Mouse (Mus musculus) adipocyte (in vitro differentiated cells): ENCODE measurements around the gene Irgm2.
"Not testable (repeated sequence)": the region's sequence is repeated elsewhere in the genome, so short reads cannot be mapped to it uniquely, and the experiment has no call there.

ENCODE experiments used
- DNase-seq: peaks from one replicate; pipeline ENCODE4 v3.0.0-alpha.2; 2016; ENCODE audit warnings: low spot score

Irgm2 gene

DNA sequence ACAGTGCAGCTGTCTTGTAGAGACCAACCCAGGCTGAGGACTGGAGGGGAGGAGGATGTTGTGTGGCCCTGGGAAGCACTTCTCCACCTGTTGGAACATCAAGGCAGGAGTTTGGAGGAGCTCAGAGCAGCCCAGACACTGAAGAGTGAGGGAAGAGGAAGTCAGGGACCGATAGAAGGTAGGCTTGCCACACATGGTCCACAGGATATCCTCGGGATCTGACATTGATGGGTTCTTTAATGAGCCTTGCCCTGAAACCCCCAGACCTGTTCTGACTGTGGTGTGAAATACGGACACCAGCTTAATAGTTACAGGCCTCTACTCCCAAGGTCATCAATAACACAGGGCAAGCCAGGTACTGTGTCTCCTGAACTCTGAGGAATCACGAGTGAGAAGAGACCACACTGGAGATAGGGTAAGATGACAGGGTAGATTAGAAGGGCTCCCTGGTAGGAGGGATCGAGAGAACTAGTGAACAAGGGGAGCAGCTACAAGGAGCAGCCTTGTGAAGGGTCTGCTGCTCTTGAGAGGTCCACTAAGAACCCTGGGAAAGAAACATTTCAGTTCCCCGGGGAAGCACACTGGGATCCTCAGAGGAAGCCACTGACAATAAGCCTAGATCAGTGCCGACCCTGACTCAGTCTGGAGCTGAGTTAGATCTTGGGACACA is 14.4 kb downstream of the Irgm2 start:
- no peak for DNase-seq

DNA sequence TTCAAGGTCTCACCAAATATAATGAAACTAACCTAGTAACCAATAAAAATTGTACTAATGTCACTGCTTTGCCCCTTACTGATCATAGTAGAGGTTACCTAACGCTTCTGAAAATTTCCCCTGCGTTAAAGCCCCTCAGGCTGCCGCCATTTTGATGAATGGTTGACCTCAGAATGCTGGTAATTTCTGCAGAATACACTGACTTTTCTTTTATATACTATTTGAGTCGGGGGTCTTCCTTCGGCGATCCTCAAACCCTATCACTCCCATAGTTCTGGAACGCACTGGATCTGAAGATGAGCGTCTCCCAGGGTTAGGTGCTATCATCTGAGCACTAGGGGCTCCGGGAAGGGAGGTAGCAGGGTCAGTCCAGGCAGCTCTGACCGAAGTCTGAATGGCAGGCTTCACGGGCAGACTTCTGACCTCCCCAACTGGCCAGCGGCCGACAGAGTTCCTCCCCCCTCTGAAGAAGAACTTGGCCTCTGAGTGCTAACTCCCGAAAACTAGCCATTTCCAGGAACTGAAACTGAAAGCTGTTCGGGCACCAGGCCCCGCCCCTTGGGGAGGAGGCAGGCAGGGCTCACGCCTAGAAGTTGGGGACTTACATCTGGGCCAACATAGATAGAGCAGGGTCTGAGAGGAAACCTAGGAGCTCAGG is 15.1 kb downstream of the Irgm2 start:
- DNase-seq: peak; percentile 96

DNA sequence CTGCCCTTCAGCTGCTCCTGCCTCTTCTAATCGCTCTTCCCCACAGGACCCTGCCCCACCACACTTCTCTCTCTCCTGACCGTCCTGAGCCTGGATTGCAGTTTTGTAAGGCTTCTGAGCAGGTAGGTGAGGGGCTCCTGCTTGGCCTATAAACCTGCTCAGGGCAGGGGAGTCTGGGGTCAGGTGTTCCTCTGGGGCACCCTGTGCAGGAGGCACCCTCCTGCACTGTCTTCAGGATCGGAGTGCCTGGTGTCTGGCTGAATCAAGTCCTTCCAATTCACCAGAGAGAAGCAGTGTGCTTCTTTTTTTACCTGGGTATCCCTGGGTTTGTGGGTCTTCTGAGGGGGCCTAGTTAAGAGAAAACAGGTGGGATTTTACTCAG is 15.6 kb downstream of the Irgm2 start:
- not testable (repeated sequence) for DNase-seq

DNA sequence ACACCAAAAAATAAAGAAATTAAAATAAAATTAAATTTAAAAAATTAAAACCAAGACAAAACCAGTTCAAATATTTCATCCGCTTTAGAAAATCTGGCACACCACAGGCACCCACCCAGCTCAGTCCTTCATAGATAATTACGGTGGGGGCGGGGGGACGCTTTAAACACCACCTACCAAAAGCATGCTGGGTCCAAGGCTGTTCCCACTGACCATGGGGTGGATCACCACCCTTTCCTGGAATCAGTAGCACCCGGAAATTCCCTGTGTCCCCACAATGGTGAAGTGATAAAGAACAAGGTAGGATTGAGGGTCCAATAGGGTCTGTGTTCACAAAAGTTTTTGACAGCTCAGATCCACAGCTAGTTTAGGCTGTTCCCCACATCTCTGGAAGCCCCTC is 16.4 kb downstream of the Irgm2 start:
- DNase-seq: no peak

DNA sequence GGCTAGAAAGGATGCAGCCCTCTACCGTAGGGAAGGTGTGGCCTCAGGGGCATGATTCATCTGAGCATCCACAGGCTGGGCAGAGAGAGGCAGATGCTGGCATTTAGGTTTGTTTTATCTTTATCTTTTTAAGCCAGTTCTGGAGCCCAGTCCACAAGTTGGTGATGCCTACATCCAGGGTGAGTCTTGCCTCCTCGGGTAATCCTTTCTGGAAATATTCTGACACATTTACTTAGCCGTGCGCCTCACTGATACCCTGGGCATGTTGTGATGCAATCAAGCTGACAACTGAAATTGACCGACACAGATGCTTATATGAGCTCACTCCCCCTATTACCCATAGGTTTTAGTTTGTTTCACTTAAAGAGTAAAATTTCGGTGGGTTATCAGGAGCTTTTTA is 17.4 kb downstream of the Irgm2 start:
- DNase-seq: no peak

DNA sequence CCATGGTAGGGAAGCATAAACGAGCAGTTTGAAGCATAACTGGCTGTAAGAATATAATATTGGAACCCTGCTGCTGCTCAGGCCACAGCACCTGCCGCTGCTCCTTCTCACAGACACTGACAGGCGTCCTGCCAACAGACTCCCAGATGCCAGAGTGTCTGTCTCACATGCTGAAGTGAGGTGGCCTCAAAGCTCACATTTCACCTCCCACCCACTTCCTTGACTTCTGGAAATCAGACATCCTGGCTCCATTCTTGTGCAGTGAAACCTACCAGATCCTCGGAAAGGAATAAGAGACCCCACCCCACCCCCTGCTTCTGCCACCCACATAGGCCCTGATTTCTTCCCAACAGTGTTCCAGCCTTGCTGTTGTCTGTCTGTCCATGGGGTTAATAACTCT is 24.3 kb downstream of the Irgm2 start:
- no peak for DNase-seq

DNA sequence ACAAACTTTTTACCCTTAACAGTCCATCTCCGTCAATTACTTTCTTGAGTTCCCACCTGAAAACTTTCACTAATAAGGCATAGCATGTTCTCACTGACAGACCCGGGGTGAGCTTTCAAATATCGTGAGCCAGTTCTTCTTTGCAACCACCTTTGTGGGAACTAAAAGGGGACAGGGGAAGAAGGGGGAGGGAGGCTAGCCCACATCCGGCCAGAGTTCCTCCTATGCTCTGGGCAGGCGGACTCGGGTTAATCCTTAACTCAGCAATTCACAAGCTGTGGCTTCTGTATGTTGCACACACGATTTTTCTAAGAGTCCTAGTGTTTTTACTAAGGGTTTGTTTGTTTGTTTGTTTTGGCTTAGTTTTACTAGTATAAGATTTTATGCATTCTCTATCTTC is 24.9 kb downstream of the Irgm2 start:
- DNase-seq: no peak

DNA sequence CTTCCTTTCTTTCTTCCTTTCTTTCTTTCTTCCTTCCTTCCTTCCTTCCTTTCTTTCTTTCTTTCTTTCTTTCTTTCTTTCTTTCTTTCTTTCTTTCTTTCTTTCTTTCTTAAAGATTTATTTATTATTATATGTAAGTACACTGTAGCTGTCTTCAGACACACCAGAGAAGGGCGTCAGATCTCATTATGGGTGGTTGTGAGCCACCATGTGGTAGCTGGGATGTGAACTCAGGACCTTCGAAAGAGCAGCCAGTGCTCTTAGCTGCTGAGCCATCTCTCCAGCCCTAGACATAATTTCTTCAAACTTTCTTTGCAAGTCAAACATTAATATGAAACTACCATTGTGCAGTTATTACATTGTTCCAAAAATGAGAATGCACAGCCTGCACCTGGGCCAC is 25.5 kb downstream of the Irgm2 start:
- not testable (repeated sequence) for DNase-seq

DNA sequence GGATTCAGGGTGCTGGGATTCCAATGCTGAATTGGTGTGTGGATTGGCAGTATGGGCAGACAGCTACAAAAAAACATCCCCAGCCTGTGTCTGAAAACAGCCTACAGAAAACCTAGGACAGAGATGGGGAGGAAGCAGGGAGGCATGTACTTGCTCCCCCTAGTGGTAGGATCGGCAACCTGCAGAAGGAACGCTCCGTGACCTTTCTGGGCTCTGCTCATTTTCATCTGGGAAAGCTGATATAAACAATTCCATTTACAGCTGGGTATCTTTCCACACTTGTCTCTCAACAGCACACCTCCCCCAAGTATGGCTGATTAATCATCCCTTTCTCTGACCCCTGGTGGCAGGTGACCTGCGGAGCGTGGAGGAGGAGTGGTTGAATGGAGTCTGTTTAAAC is 26.2 kb downstream of the Irgm2 start:
- peak; percentile 85 for DNase-seq

DNA sequence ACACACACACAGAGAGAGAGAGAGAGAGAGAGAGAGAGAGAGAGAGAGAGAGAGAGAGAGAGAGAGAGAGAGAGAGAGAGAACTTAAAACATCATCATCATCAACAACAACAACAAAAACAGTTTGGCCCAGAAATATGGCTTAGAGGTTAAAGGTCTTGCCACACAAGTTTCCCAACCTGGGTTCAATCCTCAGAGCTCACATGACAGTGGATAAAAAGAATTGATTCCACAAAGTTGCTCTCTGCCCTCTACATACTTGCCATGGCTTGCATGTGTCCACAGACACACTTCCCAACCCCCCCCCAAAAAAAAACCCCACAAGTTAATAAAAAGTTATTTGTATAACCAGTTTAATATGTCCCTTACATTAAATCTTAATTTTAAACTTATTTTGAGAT is 27.0 kb downstream of the Irgm2 start:
- DNase-seq: no peak

DNA sequence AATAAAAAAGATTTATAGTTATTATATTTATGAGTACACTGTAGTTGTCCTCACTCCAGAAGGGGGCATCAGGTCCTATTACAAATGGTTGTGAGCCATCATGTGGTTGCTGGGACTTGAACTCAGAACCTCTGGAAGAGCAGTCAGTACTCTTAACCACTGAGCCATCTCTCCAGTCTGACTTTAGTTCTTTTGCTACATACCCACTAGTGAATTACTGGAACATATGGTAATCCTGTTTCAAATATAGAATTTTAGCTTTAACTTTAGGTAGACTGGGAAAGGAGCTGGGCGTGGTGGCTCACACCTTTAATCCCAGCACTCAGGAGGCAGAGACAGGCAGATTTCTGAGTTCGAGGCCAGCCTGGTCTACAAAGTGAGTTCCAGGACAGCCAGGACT is 28.6 kb downstream of the Irgm2 start:
- DNase-seq: not testable (repeated sequence)

DNA sequence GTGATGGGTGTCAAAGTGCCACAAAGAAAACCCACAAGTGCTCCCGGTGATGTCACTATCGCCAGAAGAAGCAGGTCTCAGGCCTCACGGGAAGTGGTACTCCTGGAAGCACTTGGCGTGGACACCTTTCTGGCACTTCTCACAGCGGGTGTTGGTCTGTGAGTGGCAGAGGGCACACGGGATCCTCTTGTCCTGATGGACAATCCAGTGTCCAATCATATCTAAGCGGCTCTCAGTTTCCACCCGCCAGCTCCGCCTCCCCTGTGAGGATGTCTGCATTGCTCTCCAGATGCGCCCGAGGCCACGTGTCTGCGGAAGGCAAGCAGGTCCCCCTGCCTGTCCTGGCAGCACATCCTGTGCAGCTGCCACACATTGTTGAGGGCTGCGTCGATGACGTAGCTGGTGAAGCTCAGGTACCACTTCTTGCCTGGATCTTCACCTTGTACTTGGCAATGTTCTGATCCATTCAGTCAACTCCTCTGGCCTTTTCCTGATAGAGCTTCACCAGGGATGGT is 31.0 kb downstream of the Irgm2 start:
- DNase-seq: no peak

DNA sequence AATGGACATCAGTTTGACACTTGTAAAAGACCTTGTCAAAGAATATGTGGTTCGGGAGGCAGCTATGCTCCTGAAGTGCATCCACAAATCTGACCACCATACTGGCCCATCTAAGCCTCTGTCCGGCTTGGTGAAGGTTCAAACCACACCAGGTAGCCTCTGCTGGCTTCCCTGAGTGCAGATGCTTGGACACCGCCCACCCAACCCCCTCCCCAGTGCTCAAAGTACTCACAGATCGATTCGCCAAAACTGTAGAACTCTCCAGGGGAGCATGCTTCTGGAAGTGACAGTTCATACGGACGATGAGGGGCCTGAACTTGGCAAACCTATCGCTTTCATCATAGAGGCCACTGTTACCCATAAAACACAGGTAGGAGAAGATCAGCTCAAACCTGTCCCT is 31.7 kb downstream of the Irgm2 start:
- DNase-seq: no peak

DNA sequence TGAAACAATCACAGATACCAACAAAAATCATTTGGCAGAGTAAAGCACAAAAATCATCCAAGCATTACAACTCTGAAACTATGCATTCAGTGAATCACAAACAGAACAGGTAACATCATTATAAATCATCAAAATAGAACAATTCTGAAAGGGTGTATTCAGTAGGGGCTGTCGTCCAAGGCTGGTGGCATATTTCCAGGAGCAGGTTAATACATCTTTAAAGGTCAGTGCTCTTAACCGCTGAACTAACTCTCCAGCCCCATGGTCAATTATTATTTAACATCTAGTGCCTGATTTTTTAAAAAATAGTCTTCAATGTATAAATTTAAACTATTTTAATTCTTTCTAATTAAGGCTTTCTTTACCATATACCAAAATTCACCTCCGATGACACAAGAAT is 35.1 kb downstream of the Irgm2 start:
- DNase-seq: not testable (repeated sequence)

DNA sequence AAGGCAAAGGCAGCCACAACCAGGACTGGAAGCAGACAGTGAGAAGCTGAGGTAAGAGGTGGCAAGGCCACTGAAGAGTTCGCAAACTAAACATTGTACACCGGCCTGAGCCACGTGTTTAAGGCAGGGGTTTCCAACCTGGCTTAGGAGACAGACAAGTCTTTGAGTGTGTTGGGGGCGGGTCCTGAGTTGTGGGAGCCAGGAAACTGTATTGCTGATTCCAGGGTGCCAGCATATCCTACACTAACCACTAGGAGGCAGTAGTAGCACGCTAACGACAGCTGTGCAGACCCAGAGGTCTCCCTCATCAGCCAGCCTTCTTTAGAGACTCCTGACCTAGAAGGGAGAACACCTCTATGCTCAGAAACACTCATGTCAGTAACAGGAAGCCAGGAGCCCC is 35.7 kb downstream of the Irgm2 start:
- peak; percentile 30 for DNase-seq

DNA sequence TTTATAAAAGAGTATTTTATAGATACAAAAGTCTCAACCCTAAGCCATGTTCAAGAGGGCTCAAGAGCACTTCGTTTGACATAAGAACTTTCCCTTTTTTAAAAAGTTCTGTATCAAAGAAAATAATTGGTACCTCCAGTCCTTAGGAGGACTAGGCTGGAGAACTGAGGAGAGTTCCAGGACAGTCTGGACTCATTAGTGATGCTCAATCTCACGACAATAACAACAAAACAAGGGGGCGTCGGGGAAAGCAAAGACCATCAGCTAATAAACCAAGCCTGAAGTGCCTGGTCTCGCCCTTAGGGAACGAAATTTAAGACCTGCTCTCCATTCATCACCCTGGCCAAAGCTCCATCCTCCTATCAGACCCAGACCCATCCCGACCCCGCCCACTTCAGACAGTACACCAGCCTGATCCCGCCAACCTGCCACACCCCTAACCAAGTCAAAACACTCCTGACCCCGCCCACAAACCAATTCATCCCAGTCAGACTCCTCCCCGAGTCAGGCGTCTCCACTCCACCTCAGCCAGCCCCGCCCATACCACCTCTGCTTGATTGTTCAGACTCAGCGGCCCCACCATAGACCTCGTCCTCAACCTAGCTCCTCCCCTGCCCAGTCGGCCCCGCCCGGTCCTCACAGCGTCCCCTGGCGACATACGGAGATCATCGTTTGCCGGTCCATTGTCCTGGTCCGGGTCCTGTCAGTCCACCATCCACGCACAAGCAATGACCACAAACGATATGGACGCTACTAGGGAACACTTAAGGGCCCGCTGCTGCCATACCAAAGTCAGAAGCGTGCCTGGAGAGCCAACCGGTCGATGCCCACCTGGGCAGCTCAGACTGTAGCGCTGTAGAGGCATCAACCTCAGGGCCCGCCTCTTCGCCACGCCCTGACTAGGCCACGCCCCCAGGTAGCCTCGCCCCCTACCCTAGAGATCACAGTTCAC is 39.7 kb downstream of the Irgm2 start:
- no peak for DNase-seq

DNA sequence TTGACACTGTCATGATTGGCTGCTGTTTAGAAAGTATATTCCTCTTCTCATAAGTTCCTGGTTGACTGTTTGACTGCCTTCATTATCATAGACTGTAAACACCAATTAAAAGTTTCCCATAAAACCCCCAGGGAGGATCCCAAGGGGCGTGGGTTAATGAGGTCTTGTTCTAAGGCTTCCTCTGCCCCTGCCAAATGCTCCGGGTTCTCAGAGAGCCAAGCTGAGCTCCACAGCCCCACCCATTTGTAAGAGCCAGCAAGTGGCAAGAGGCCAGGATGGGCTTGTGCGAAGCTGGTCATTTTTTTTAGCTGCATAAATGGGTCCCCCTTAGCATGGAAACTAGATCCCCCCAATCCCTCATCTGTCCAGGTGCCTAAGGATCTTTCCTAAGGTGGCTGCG is 47.9 kb downstream of the Irgm2 start:
- DNase-seq: no peak

DNA sequence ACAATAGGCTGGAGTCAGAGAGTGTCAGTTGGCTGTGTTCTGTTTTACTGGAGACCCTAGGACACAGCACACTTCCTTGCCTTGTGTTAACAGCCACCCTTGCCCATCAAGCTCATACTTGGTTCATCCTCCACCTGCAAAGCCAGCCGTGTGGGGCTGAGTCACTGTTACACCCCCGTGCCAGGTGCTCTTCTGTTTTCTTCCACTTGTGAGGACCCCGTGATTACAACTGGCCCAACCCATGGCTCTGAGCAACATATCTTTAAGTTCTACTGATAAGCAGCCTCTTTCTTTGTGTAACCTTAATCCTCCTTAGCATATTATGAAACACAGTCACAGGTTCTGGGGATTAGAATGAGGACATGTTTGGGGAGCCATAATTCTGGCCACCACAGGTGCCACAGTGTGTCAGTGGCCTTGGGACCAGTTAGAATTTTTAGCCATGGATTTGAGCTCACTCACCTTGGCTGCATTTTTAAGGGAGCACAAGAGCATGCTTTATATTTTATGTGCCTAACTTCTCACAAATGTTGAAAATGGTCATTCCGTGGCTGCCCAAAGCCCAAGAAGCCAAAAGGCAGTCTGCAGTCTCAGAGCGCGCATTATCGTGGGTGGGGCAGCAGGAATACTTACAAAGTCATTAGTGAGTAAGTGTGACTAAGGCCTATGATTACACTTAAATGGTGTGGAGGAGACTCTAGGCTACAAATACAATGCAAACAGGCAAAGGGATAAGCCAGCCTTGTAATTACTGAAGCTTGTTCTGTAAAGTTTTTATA is 50.0 kb downstream of the Irgm2 start:
- DNase-seq: no peak

DNA sequence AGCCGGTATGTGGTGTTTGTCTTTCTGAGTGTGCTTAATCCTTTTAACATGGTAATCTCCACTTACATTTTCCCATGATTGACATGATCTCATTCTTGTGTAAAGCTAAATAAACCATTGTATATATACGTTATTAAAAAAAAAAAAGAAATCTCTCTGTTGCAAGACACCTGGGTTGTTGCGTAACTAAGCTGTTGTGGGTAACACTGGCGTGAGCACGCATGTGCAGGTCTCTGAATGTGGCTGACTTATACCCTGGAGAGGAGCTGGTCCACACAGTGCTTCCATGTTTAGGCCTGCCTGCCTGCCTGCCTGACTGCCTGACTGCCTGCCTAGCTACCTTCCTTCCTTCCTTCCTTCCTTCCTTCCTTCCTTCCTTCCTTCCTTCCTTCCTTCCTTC is 51.1 kb downstream of the Irgm2 start:
- no peak for DNase-seq

DNA sequence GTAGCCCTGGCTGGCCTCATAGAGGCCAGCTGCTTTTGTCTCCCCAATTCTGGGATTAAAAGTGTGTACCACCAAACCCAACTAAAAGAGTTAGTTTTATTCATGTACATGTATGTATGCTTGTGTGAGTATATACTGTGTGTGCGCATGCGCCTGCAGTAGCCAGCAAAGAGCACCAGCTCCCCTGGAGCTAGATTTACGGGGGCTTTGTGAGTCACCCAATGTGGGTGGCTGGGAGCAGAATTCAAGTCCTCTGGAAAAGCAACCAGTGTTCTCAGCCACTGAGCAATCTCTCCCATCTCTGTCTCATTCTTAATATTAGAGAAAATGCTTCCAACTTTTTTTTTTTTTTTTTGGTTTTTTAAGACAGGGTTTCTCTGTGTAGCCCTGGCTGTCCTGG is 55.0 kb downstream of the Irgm2 start:
- DNase-seq: no peak

DNA sequence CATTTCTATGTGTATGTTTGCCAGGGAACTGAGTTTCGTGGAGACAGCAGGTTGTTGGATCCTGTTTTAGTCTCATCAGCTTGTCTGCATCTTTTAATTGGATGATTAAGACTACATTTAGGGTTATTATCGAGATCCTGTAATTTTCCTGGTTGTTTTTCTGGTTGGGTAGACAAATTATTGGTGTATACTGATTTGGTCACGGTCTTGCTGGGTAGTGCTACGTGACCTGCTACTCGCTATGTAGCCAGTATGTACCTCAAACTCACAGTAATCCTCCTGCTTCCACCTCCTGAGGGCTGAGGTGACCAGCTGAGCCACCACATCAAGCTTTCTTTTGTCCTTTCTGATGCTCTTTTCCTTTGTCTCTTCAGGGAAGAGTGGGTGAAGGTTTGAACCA is 58.4 kb downstream of the Irgm2 start:
- no peak for DNase-seq

DNA sequence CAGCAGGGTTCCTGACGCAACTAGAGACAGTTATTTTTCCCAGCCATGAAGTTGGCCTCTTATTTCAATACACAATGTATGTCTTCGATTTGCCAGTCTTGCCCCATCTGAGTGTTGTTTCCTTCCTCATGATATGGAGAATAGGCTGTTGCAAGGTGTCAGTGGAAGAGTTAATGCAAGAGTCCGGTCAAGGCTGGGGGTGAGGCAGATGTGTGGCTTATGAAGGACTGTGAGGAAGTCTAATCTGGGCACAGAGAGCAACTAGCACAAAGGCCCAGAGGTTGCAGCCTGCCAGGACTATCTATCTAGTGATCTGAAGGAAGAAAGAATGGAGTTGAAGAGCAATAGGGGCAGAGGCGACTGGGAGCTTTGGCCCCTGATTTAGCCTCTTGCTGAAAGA is 60.7 kb downstream of the Irgm2 start:
- DNase-seq: no peak
